Mouse (Mus musculus) liver, embryonic 16.5 days (tissue): ENCODE results near the gene Mto1. TPM values are rescaled to one million over a fixed set of nuclear protein-coding genes. Genes with fewer than 3 reads are reported as not detected.

Experiments used
- ATAC-seq: fragments of 200-750 bp; cut with Nextera tagmentation; 2 replicates; pipeline ENCODE4 v1.8.0; 2017; ENCODE audit warnings: low read depth, mild to moderate bottlenecking, moderate number of reproducible peaks, moderate library complexity
- H3K27ac ChIP-seq: fragments of 300-500 bp; sonication (generic); 2 replicates; pipeline ENCODE4 v1.5.1; 2014; ENCODE audit warnings: mild to moderate bottlenecking, low read length
- H3K27me3 ChIP-seq: fragments of 300-500 bp; sonication (generic); 2 replicates; pipeline ENCODE4 v1.6.1; 2014; ENCODE audit warnings: low read depth, low read length, mixed read lengths; ENCODE audit not compliant: control insufficient read depth, insufficient read depth
- H3K36me3 ChIP-seq: fragments of 300-500 bp; sonication (generic); 2 replicates; pipeline ENCODE4 v1.6.1; 2014; ENCODE audit warnings: mild to moderate bottlenecking; ENCODE audit not compliant: control insufficient read depth, insufficient read depth
- H3K4me1 ChIP-seq: fragments of 300-500 bp; sonication (generic); 2 replicates; pipeline ENCODE4 v1.6.1; 2014; ENCODE audit warnings: low read depth, low read length, mixed read lengths; ENCODE audit not compliant: control insufficient read depth
- H3K4me2 ChIP-seq: fragments of 300-500 bp; sonication (generic); 2 replicates; pipeline ENCODE4 v1.6.1; 2014; ENCODE audit warnings: low read depth, low read length, mixed read lengths
- H3K4me3 ChIP-seq: fragments of 300-500 bp; sonication (generic); 2 replicates; pipeline ENCODE4 v1.5.1; 2014; ENCODE audit warnings: low read depth, mild to moderate bottlenecking, low read length
- H3K9ac ChIP-seq: fragments of 300-500 bp; sonication (generic); 2 replicates; pipeline ENCODE4 v1.6.1; 2014; ENCODE audit warnings: low read depth, low read length
- H3K9me3 ChIP-seq: fragments of 300-500 bp; sonication (generic); replicated peaks from 2 replicates; pipeline ENCODE4 v1.6.1; 2016; ENCODE audit warnings: low read length; ENCODE audit not compliant: control insufficient read depth
- WGBS: fragments of 180-500 bp; shearing (Covaris S2); extraction: QIAGEN DNeasy Blood & Tissue Kit; methylation state at CpG from one replicate; pipeline ENCODE4 v1.1.7; 2014; ENCODE audit not compliant: insufficient replicate concordance; 5-methylcytosine and 5-hydroxymethylcytosine counted together
- microRNA-seq: library from miRNA; unstranded; fragments of <30 nt; microRNA quantifications from one replicate; pipeline ENCODE4, GENCODE M21; 2016
- polyA plus RNA-seq: library from polyadenylated mRNA; unstranded; fragments of >200 nt; fragmentation: Nextera tagmentation; extraction: Ambion mirVana; gene quantifications from 2 replicates; pipeline ENCODE4 v1.2.1, GENCODE M21; 2015

Gene Mto1
- polyA plus RNA-seq, 1 experiment from 2014 or later, result 17.9 TPM

DNA sequence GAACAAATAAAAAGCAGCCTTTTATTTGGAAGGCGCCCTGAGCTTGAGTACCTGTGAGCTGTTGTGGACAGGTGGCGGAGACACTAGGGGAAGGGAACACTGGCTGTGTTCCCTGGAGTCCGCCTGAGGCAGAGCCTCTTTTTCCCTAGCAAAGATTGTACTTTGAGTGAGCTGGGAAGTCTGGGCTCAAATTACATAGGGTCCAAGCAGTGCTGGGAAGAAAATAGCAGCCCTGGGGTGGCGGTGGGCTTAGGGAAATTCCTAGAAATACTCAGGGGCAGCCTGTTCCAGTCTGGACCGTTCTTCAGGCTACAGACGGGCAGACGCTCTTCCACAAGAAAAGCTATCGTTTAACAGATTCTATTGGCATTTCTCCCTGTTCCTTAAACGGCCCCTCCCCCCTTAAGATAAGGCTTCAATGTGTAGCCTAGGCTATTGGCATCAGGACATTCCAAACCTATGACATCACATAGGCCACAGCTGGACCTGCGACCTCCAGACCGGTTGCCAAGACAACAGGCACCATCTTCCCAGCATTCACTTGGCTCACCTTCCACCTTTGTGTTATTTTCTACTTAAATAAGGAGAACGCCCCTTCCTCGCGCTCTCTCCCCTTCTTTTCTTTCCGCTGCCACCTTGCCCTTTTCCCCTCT, 72.2 kb downstream of the Mto1 start:
- Histone ChIP-seq H3K4me3 (peak overlapping the region; percentile 57), H3K27ac (peak overlapping the region; percentile 66)
- 24% methylated on average over 15 of the region's 15 CpGs for WGBS

DNA sequence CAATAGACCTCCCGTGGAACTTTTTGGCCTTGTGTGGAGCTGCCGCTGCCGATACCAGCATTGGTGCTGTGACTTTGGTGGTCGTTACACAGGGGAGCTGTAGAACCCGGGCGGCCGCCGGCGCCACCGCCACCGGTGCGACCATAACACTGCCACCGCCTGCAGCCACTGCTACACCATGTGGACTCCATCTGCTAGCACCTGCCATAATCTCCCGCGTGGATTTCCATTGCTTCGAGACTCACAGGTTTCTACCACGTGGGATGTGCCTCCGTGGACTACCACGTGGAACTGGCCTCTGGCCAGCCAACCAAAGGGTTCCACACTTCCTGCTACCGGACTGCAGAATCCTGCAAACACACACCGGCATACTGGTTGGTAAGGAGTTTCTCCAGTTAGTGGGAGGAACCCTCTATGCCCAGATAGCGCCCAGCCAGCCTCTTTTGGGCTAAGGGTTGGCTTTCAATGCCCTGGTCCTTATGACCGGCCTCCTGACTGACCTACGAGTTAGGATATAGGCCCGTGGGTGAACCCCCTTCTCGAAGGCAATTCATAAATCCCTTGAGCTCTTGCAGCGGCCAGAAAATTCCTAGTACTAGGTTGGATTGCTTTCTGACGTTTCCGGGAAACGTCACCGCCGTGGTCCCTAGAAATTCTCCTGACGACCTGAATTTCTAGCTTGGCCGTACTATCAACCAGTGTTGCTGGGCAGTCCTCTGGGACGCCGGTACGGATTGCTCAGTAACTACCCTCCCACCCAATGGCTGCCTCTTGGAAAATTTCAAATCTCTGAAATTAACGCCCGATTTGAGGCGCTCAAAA, 73.0 kb downstream of the Mto1 start:
- Histone ChIP-seq H3K27me3 (no peaks in the 10 kb centered on the region), H3K9ac (peak overlapping the region; percentile 44), H3K9me3 (no peaks in the 10 kb centered on the region), H3K36me3 (no peaks in the 10 kb centered on the region), H3K27ac (peak overlapping the region; percentile 53), H3K4me1 (peaks cover 21% of the 10 kb centered on the region), H3K4me3 (peak overlapping the region; percentile 57), H3K4me2 (peak overlapping the region; percentile 88)
- WGBS, result 3% methylated on average over 40 of the region's 40 CpGs
- ATAC-seq, result peak; percentile 47

More for the DNA sequence above, 72.2 kb downstream of the Mto1 start:
- H3K9me3 ChIP-seq, result no peaks in the 10 kb centered on the region
- peak overlapping the region; percentile 44 for H3K9ac ChIP-seq
- peaks cover 25% of the 10 kb centered on the region for H3K4me1 ChIP-seq
- no peaks in the 10 kb centered on the region for H3K36me3 ChIP-seq
- peak overlapping the region; percentile 88 for H3K4me2 ChIP-seq
- peak; percentile 64 for ATAC-seq
- H3K27me3 ChIP-seq, result no peaks in the 10 kb centered on the region

DNA sequence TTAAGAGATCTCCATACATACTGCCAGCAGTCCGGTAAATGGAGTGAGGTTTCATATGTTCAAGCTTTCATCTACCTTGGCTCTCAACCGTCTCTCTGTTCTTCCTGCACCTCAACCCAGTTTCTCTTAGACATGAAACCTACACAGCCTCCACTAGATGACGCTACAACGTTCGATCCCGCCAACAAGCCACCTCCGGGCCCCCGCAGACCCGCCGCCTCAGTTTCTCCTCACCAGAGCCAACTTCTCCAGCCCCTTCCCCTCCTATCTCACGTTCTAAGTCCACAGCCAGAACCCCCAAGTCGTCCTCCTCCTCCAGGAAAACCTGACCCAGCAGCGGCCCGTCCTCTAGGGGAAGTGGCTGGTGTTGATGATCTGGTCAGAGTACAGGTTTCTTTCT, 73.7 kb downstream of the Mto1 start:
- Histone ChIP-seq H3K4me1 (peaks cover 16% of the 10 kb centered on the region), H3K27me3 (no peaks in the 10 kb centered on the region), H3K9me3 (no peaks in the 10 kb centered on the region), H3K27ac (peak overlapping the region; percentile 53), H3K4me3 (peak overlapping the region; percentile 57), H3K4me2 (peak overlapping the region; percentile 88), H3K36me3 (no peaks in the 10 kb centered on the region), H3K9ac (peak overlapping the region; percentile 44)
- 8% methylated on average over 14 of the region's 14 CpGs for WGBS
- ATAC-seq, result no peak

Small RNAs within 50 kb of the gene (microRNA-seq; reads per million reads assigned to microRNA genes)
- not detected for gene Gm26377

Other genes starting within 250 kb of the Mto1 start
- 0.60 and 0.77 TPM in 2 replicates for gene Gsta1, start 217.6 kb upstream of the Mto1 start, polyA plus RNA-seq
- gene Gm3776, start 191.1 kb upstream of the Mto1 start, polyA plus RNA-seq, result 0.26 and 1.2 TPM in 2 replicates
- gene Gm10639, start 158.3 kb upstream of the Mto1 start, polyA plus RNA-seq, result not detected in 2 replicates
- gene Omt2a, start 133.4 kb upstream of the Mto1 start, polyA plus RNA-seq, result not detected in 2 replicates
- not detected in 2 replicates for gene Omt2b, start 120.6 kb upstream of the Mto1 start, polyA plus RNA-seq
- gene Gsta2, start 92.4 kb upstream of the Mto1 start, polyA plus RNA-seq, result 0.25 TPM in 1 of 2 replicates, not detected in the other
- gene Dppa5a, start 80.0 kb upstream of the Mto1 start, polyA plus RNA-seq, result not detected in 2 replicates
- gene Ooep, start 69.5 kb upstream of the Mto1 start, polyA plus RNA-seq, result 0.06 TPM in 1 of 2 replicates, not detected in the other
- gene Ddx43, start 52.4 kb upstream of the Mto1 start, polyA plus RNA-seq, result not detected in 2 replicates
- gene Cgas, start 5.0 kb upstream of the Mto1 start, polyA plus RNA-seq, result 0.67 and 0.84 TPM in 2 replicates
- 0.24 and 0.42 TPM in 2 replicates for gene Gm17324, start 578 bp downstream of the Mto1 start, polyA plus RNA-seq
- 1,873 and 1,994 TPM in 2 replicates for gene Eef1a1, start 40.9 kb downstream of the Mto1 start, polyA plus RNA-seq
- gene Slc17a5, start 139.8 kb downstream of the Mto1 start, polyA plus RNA-seq, result 4.8 and 5.8 TPM in 2 replicates
- 0.07 and 0.15 TPM in 2 replicates for gene Cd109, start 167.3 kb downstream of the Mto1 start, polyA plus RNA-seq